Mouse (Mus musculus) lung, postnatal 0 days (tissue): ENCODE data around the gene Omd.

ENCODE experiments used
- CTCF ChIP-seq: IDR thresholded peaks from 2 replicates; pipeline ENCODE4 v1.5.1; 2016; ENCODE audit warnings: antibody characterized with exemption, mild to moderate bottlenecking
- EP300 ChIP-seq: IDR thresholded peaks from 2 replicates; pipeline ENCODE4 v1.6.1; 2016; ENCODE audit warnings: antibody characterized with exemption, mild to moderate bottlenecking, control low read depth

DNA sequence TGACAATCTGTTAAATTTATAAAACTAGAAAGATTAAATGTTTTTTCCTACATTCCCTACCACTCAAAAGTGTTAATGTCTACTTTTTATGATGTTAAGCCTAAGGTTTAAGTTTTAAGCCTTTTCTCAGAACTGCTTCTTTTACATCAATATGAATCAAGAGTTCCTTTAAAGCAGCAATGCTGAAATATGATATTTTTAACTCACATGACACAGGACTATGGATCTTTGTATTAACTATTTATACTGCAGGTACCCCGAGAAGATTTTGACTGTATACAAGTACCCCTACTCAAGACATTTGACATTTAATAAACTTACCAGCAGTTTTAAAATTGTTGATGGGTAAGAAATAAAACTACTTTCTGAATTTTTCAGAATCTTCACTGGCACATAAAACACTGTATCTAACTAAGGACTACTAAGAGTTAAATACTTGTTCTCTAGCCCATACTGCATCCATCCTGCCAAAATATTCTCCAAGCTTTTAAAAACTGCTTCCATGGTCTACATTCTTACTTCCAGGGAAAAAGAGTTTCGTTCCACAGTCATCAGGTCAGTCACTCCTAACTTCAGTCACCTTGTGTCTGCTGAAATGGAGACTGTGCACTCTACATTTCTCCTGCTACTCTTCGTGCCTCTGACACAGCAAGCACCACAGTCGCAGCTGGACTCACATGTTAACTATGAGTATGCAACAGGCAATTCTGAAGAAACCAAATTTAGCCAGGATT, 26.5 kb downstream of the Omd start:
- no peak for TF ChIP-seq CTCF
- TF ChIP-seq EP300, result no peak
